Mouse (Mus musculus): ENCODE measurements at regions not wholly inside any gene's neighbourhood (a gene's known extent, or its start where the extent isn't known, plus 50 kb on each side); places are given as distances from the start of the nearest gene placed in this dataset.

GRCm38 (mm10) chr7:130007993-130008583 is 416.4 kb downstream of the Wdr11 start:
- no peaks in the 10 kb centered on the region for H3K4me1 ChIP-seq (ENCODE audit: control insufficient read depth, insufficient read depth, low read length)
- H3K4me3 ChIP-seq (ENCODE audit: insufficient read depth, low read depth, low read length), result no peak overlapping the region
- no peak for TF ChIP-seq CTCF (IDR thresholded peaks at IDR 0.05; ENCODE audit: insufficient read depth, low read depth, low read length)
- TF ChIP-seq POLR2A (IDR thresholded peaks at IDR 0.05; ENCODE audit: insufficient read depth, low read depth, low read length), result no peak
- WGBS, result 71% methylated on average over 6 of the region's 6 CpGs
- no peak overlapping the region for H3K27ac ChIP-seq (ENCODE audit: insufficient read depth, low read depth, low read length)

- 79% methylated on average over 12 of the region's 12 CpGs for WGBS
These were observed 417.1 kb downstream of the Wdr11 start for GRCm38 (mm10) chr7:130008591-130009418.

GRCm38 (mm10) chr7:130012067-130012466 is 420.4 kb downstream of the Wdr11 start:
- Histone ChIP-seq H3K27ac (ENCODE audit: insufficient read depth, low read depth, low read length) (no peak overlapping the region), H3K4me1 (ENCODE audit: control insufficient read depth, insufficient read depth, low read length) (no peaks in the 10 kb centered on the region), H3K4me3 (ENCODE audit: insufficient read depth, low read depth, low read length) (no peak overlapping the region)
- WGBS, result 89% methylated on average over 8 of the region's 8 CpGs
- TF ChIP-seq POLR2A (IDR thresholded peaks at IDR 0.05; ENCODE audit: insufficient read depth, low read depth, low read length), result no peak
- no peak for TF ChIP-seq CTCF (IDR thresholded peaks at IDR 0.05; ENCODE audit: insufficient read depth, low read depth, low read length)

More at GRCm38 (mm10) chr7:130008591-130009418, 417.1 kb downstream of the Wdr11 start:
- TF ChIP-seq POLR2A (IDR thresholded peaks at IDR 0.05; ENCODE audit: insufficient read depth, low read depth, low read length), result no peak
- TF ChIP-seq CTCF (IDR thresholded peaks at IDR 0.05; ENCODE audit: insufficient read depth, low read depth, low read length), result no peak
- Histone ChIP-seq H3K4me3 (ENCODE audit: insufficient read depth, low read depth, low read length) (no peak overlapping the region), H3K4me1 (ENCODE audit: control insufficient read depth, insufficient read depth, low read length) (no peaks in the 10 kb centered on the region), H3K27ac (ENCODE audit: insufficient read depth, low read depth, low read length) (no peak overlapping the region)

- no peak for TF ChIP-seq POLR2A (IDR thresholded peaks at IDR 0.05; ENCODE audit: insufficient read depth, low read depth, low read length)
- no peak for TF ChIP-seq CTCF (IDR thresholded peaks at IDR 0.05; ENCODE audit: insufficient read depth, low read depth, low read length)
- H3K27ac ChIP-seq (ENCODE audit: insufficient read depth, low read depth, low read length), result no peak overlapping the region
- H3K4me3 ChIP-seq (ENCODE audit: insufficient read depth, low read depth, low read length), result no peak overlapping the region
- no peaks in the 10 kb centered on the region for H3K4me1 ChIP-seq (ENCODE audit: control insufficient read depth, insufficient read depth, low read length)
- 92% methylated on average over 6 of the region's 6 CpGs for WGBS
These were observed 421.4 kb downstream of the Wdr11 start for GRCm38 (mm10) chr7:130013109-130013508.

- WGBS, result 88% methylated on average over 10 of the region's 10 CpGs
- H3K27ac ChIP-seq (ENCODE audit: insufficient read depth, low read depth, low read length), result no peak overlapping the region
- no peaks in the 10 kb centered on the region for H3K4me1 ChIP-seq (ENCODE audit: control insufficient read depth, insufficient read depth, low read length)
- no peak overlapping the region for H3K4me3 ChIP-seq (ENCODE audit: insufficient read depth, low read depth, low read length)
- TF ChIP-seq CTCF (IDR thresholded peaks at IDR 0.05; ENCODE audit: insufficient read depth, low read depth, low read length), result no peak
- no peak for TF ChIP-seq POLR2A (IDR thresholded peaks at IDR 0.05; ENCODE audit: insufficient read depth, low read depth, low read length)
These were observed 422.9 kb downstream of the Wdr11 start for GRCm38 (mm10) chr7:130014609-130015008.

GRCm38 (mm10) chr7:130015375-130016014 is 423.8 kb downstream of the Wdr11 start:
- 75% methylated on average over 5 of the region's 5 CpGs for WGBS
- Histone ChIP-seq H3K4me3 (ENCODE audit: insufficient read depth, low read depth, low read length) (no peak overlapping the region), H3K27ac (ENCODE audit: insufficient read depth, low read depth, low read length) (no peak overlapping the region), H3K4me1 (ENCODE audit: control insufficient read depth, insufficient read depth, low read length) (no peaks in the 10 kb centered on the region)
- TF ChIP-seq POLR2A (IDR thresholded peaks at IDR 0.05; ENCODE audit: insufficient read depth, low read depth, low read length) (no peak), CTCF (IDR thresholded peaks at IDR 0.05; ENCODE audit: insufficient read depth, low read depth, low read length) (no peak)

- Histone ChIP-seq H3K4me3 (ENCODE audit: insufficient read depth, low read depth, low read length) (no peak overlapping the region), H3K4me1 (ENCODE audit: control insufficient read depth, insufficient read depth, low read length) (no peaks in the 10 kb centered on the region), H3K27ac (ENCODE audit: insufficient read depth, low read depth, low read length) (no peak overlapping the region)
- no peak for TF ChIP-seq CTCF (IDR thresholded peaks at IDR 0.05; ENCODE audit: insufficient read depth, low read depth, low read length)
- TF ChIP-seq POLR2A (IDR thresholded peaks at IDR 0.05; ENCODE audit: insufficient read depth, low read depth, low read length), result no peak
- WGBS, result 86% methylated on average over 17 of the region's 17 CpGs
These were observed 424.6 kb downstream of the Wdr11 start for GRCm38 (mm10) chr7:130016015-130016874.

GRCm38 (mm10) chr7:130018891-130019290 is 427.2 kb downstream of the Wdr11 start:
- Histone ChIP-seq H3K4me3 (ENCODE audit: insufficient read depth, low read depth, low read length) (no peak overlapping the region), H3K27ac (ENCODE audit: insufficient read depth, low read depth, low read length) (no peak overlapping the region), H3K4me1 (ENCODE audit: control insufficient read depth, insufficient read depth, low read length) (no peaks in the 10 kb centered on the region)
- no peak for TF ChIP-seq POLR2A (IDR thresholded peaks at IDR 0.05; ENCODE audit: insufficient read depth, low read depth, low read length)
- TF ChIP-seq CTCF (IDR thresholded peaks at IDR 0.05; ENCODE audit: insufficient read depth, low read depth, low read length), result no peak
- 89% methylated on average over 4 of the region's 4 CpGs for WGBS

All from olfactory bulb, adult 2 months (tissue).